Mouse (Mus musculus) heart, embryonic 14.5 days (tissue): ENCODE measurements around the gene Ttll8. TPM values are rescaled to one million over a fixed set of nuclear protein-coding genes. Genes with fewer than 3 reads are reported as not detected.

Source experiments
- ATAC-seq: fragments of 200-750 bp; cut with Nextera tagmentation; 2 replicates; pipeline ENCODE4 v1.8.0; 2017; ENCODE audit warnings: low read depth, moderate TSS enrichment; ENCODE audit not compliant: insufficient number of reproducible peaks, insufficient read depth, low FRiP score
- H3K27ac ChIP-seq, 2 experiments: fragments of 200-500 bp in 1 of 2; fragments of 300-500 bp in 1 of 2; sonication (generic) in 1 of 2; replicated peaks in 1 of 2; 2 replicates each; pipeline ENCODE4 v1.5.1; 2012 to 2014; ENCODE audit warnings: low read depth in 2 of 2, low read length in 2 of 2, control low read depth in 1 of 2, mild to moderate bottlenecking in 1 of 2, mixed read lengths in 1 of 2; ENCODE audit not compliant: control insufficient read depth in 1 of 2, insufficient read depth in 1 of 2
- H3K27me3 ChIP-seq: fragments of 300-500 bp; sonication (generic); 2 replicates; pipeline ENCODE4 v1.6.1; 2014; ENCODE audit warnings: mild to moderate bottlenecking, low read length, control low read depth; ENCODE audit not compliant: control insufficient read depth, insufficient read depth
- H3K36me3 ChIP-seq: fragments of 300-500 bp; sonication (generic); 2 replicates; pipeline ENCODE4 v1.6.1; 2014; ENCODE audit warnings: mild to moderate bottlenecking, control low read depth, low read length, mixed read lengths; ENCODE audit not compliant: control insufficient read depth, insufficient read depth
- H3K4me1 ChIP-seq, 2 experiments: fragments of 200-500 bp in 1 of 2; fragments of 300-500 bp in 1 of 2; sonication (generic) in 1 of 2; 2 replicates each; pipeline ENCODE4 v1.6.1; 2012 to 2014; ENCODE audit warnings: low read length in 2 of 2, control low read depth in 1 of 2, mixed read lengths in 1 of 2; ENCODE audit not compliant: control insufficient read depth in 2 of 2, insufficient read depth in 2 of 2
- H3K4me2 ChIP-seq: fragments of 300-500 bp; sonication (generic); 2 replicates; pipeline ENCODE4 v1.6.1; 2014; ENCODE audit warnings: mild to moderate bottlenecking, low read length
- H3K4me3 ChIP-seq, 2 experiments: fragments of 200-500 bp in 1 of 2; fragments of 300-500 bp in 1 of 2; sonication (generic) in 1 of 2; 2 replicates each; pipeline ENCODE4 v1.5.1; 2012 to 2014; ENCODE audit warnings: low read length in 2 of 2, mild to moderate bottlenecking in 2 of 2, control low read depth in 1 of 2, low read depth in 1 of 2, moderate library complexity in 1 of 2; ENCODE audit not compliant: control insufficient read depth in 1 of 2, insufficient read depth in 1 of 2
- H3K9ac ChIP-seq: fragments of 300-500 bp; sonication (generic); 2 replicates; pipeline ENCODE4 v1.6.1; 2014; ENCODE audit warnings: mild to moderate bottlenecking, low read length
- H3K9me3 ChIP-seq: fragments of 300-500 bp; sonication (generic); 2 replicates; pipeline ENCODE4 v1.6.1; 2016; ENCODE audit warnings: low read length, control low read depth; ENCODE audit not compliant: control insufficient read depth
- WGBS: fragments of 180-500 bp; shearing (Covaris S2); extraction: QIAGEN DNeasy Blood & Tissue Kit; methylation state at CpG from one replicate; pipeline ENCODE4 v1.1.7; 2014; 5-methylcytosine and 5-hydroxymethylcytosine counted together
- polyA plus RNA-seq: library from polyadenylated mRNA; unstranded; fragments of >200 nt; fragmentation: Nextera tagmentation; extraction: Ambion mirVana; gene quantifications from 2 replicates; pipeline ENCODE4 v1.2.1, GENCODE M21; 2014

Gene Ttll8
- polyA plus RNA-seq, 1 experiment from 2014 or later = not detected

DNA sequence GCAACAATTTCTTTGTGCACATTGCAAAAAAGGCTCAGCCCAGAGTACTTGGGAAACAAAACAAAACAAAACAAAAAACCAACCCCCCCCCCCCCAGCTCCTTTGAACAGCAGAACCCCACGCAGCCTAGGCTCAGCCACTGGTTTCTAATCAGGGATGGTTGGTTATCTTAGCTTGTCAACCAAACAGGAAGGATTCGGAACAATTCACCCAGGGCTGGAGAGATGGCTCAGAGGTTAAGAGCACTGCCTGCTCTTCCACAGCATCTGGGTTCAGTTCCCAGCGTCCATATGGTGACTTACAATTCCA is 24.9 kb upstream of the Ttll8 start:
- 44% methylated on average over 3 of the region's 3 CpGs for WGBS
- no peaks in the 10 kb centered on the region for H3K36me3 ChIP-seq
- no peak overlapping the region for H3K4me3 ChIP-seq
- no peak for ATAC-seq
- no peaks in the 10 kb centered on the region for H3K4me1 ChIP-seq
- H3K27me3 ChIP-seq = no peaks in the 10 kb centered on the region
- no peaks in the 10 kb centered on the region for H3K9me3 ChIP-seq
- no peak overlapping the region for H3K9ac ChIP-seq
- H3K27ac ChIP-seq = no peak overlapping the region
- no peak overlapping the region for H3K4me2 ChIP-seq

DNA sequence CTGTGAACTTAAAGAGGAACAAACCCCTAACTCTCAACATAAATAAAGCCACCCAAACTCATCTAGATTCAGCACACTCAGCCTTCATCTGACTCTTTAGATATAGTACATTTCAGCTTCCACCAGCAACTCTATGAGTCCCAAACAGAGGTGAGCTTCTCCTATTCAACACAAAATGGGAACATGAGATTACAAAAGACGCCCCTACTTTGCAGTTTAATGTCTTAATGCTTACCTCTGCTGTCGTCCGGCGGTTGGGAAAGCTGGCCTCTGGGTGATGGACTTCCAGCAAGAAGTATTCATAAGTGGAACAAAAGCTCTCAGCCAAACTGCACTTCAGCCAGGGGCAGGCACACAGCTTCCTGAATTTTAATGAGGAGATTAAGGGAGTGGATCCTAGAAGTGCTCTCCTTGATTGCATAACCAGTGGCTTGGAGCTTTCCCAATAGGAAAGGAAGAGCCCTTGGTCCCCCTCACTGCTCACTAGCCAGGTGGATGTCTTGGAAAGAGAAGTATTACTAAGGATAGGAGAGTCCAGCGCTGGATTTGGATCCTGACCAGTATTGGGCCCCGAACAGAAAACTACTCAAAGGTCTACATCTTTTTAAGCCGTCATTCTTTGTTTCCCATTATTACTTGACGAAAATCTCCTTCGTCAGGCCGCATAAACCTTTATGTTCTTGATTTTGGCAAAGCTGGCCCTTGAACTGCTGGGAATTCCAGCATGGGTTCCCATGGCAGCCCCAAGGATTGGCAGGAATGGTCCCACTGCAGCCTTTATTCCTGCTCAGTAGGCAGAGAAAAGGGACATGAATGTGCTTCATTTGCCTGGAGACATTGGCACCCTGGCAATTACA is 24.3 kb upstream of the Ttll8 start, which contains the start of gene Mlc1:
Gene Mlc1 (minus strand): TSS at position 727 of the 857 bp plus-strand sequence.
- H3K4me1 ChIP-seq = no peaks in the 10 kb centered on the region
- H3K4me3 ChIP-seq = no peak within 1 kb of the TSS
- H3K4me2 ChIP-seq = no peak within 1 kb of the TSS
- H3K27ac ChIP-seq = no peak within 1 kb of the TSS
- H3K36me3 ChIP-seq = no peaks in the 10 kb centered on the region
- H3K9ac ChIP-seq = no peak within 1 kb of the TSS
- H3K27me3 ChIP-seq = no peaks in the 10 kb centered on the region
- WGBS = 72% methylated on average over 10 of the region's 10 CpGs
- no peaks in the 10 kb centered on the region for H3K9me3 ChIP-seq
- ATAC-seq = no peak

DNA sequence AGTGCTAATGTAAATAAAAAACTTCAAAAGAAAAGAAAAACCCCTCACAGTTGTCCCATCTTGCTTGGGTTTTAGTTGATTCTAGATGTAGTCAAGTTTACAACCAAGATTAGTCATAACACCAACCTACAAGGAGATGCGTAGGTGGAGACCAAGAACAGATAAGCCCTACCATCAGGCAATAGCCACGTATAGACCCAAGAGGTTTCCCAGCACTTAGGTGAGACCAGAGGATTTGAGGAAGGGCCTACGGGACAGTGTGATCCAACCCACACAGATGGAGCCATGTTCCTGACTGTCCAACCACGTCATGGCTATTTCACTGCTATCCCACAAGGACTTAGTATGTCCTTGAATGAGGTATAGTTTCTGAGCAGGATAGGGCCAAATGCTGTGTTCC is 18.1 kb upstream of the Ttll8 start:
- no peak overlapping the region for H3K4me3 ChIP-seq
- H3K36me3 ChIP-seq = no peaks in the 10 kb centered on the region
- no peak overlapping the region for H3K9ac ChIP-seq
- H3K27me3 ChIP-seq = no peaks in the 10 kb centered on the region
- 80% methylated on average over 4 of the region's 4 CpGs for WGBS
- H3K9me3 ChIP-seq = no peaks in the 10 kb centered on the region
- no peak overlapping the region for H3K27ac ChIP-seq
- H3K4me2 ChIP-seq = no peak overlapping the region
- no peak for ATAC-seq
- H3K4me1 ChIP-seq = no peaks in the 10 kb centered on the region

DNA sequence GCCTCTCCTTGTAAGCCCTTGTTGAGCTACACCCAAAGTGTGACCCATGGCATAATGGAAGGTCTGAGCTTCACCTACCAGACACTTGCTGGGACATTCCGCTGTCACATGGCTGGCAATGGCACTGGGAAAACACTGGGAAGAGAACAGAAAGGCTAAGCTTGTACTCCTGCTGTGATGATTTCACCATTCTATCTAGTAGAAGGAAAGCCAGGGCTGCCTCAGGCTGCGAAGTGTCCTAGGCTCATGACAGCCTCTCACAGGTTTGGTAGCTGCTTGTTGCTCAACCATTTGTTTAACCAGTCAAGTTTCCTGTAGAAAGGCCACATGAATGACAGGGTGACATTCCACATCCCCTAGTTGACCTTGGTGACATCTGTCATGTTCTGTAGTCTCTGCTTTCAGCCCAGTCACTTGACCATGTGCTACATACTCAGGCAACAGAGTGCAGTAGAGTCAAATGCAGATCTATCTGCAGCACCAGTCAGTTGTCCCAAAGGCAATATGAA is 9.9 kb upstream of the Ttll8 start:
- H3K36me3 ChIP-seq = no peaks in the 10 kb centered on the region
- no peaks in the 10 kb centered on the region for H3K4me1 ChIP-seq
- H3K4me3 ChIP-seq = no peak overlapping the region
- H3K27me3 ChIP-seq = no peaks in the 10 kb centered on the region
- ATAC-seq = no peak
- 87% methylated on average over 2 of the region's 2 CpGs for WGBS
- no peak overlapping the region for H3K27ac ChIP-seq
- no peaks in the 10 kb centered on the region for H3K9me3 ChIP-seq
- no peak overlapping the region for H3K9ac ChIP-seq
- no peak overlapping the region for H3K4me2 ChIP-seq

DNA sequence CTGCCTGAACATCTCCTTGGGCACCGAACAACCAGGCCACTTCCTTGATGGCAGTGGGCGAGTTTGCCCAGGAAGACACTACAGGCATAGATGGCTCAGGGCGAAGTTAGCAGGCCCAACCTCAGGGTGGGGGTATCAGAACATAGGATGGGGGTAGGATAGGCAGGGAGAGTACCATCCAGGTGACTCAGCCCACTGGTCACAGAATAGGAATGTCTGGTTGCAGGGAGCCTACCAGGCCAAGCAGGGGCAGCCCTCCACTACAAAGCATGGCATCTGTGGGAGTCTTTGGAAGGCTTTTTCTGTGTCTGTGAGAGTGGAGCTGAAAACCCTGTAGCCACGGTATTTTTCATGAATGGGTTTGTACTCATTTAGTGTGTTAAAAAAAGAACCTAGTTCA is 3.3 kb upstream of the Ttll8 start:
- H3K4me1 ChIP-seq = 0 out of 4 replicates have a peak, but pooled peaks cover 0 to 6% of the 10 kb centered on the region in 2 experiments
- H3K4me3 ChIP-seq = no peak overlapping the region
- no peak overlapping the region for H3K27ac ChIP-seq
- WGBS = 77% methylated on average over 4 of the region's 4 CpGs
- H3K4me2 ChIP-seq = no peak overlapping the region
- H3K9me3 ChIP-seq = no peaks in the 10 kb centered on the region
- ATAC-seq = no peak
- no peaks in the 10 kb centered on the region for H3K36me3 ChIP-seq
- H3K9ac ChIP-seq = no peak overlapping the region
- H3K27me3 ChIP-seq = peaks cover 38% of the 10 kb centered on the region

DNA sequence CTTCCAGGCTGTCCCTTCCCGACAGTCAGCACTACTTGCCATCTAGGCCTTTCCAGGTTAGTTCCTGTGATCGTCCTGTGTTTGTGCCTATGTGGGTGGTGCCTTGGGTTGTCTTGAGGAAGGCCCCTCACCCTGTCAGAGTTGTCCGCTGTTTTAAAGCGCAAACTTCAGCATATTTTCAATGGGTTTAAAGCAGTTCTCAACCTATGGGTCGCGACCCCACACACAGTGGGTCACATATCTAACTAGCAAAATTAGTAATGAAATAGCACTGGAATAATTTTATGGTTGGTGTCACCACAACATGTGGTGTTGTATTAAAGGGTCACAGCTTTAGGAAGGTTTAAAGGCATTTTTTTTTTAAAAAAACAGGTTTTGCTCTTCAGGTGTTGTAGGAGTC is 1.1 kb upstream of the Ttll8 start:
- Histone ChIP-seq H3K4me3 (no peak overlapping the region), H3K27me3 (peaks cover 38% of the 10 kb centered on the region), H3K4me1 (0 out of 4 replicates have a peak, but pooled peaks cover 0 to 6% of the 10 kb centered on the region in 2 experiments), H3K27ac (no peak overlapping the region), H3K9ac (no peak overlapping the region), H3K4me2 (no peak overlapping the region), H3K9me3 (no peaks in the 10 kb centered on the region), H3K36me3 (no peaks in the 10 kb centered on the region)
- ATAC-seq = no peak
- WGBS = 88% methylated on average over 6 of the region's 6 CpGs

DNA sequence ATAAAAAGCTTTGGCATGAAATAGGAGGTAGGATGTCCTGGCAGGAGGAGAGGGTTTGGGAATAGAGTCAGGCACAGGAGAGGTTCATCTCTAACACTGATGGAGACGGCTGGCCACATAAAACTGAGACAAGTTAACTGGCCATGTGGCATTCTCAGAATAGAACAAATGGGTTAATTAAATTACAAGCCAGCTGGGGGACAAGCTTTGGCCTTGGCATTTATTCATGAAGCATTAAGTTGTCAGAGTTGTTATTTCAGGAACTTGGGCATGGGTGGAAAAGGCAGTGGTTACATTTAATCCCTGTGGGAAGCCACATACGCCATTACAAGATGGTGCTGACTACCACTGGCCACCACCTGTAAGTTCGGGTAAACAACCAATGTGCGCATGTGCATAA is 3.0 kb downstream of the Ttll8 start:
- WGBS = 79% methylated on average over 4 of the region's 4 CpGs
- H3K36me3 ChIP-seq = no peaks in the 10 kb centered on the region
- no peak overlapping the region for H3K4me2 ChIP-seq
- no peaks in the 10 kb centered on the region for H3K9me3 ChIP-seq
- H3K4me1 ChIP-seq = 0 out of 4 replicates have a peak, but pooled peaks cover 0 to 6% of the 10 kb centered on the region in 2 experiments
- no peak for ATAC-seq
- peaks cover 34% of the 10 kb centered on the region for H3K27me3 ChIP-seq
- no peak overlapping the region for H3K27ac ChIP-seq
- no peak overlapping the region for H3K4me3 ChIP-seq
- no peak overlapping the region for H3K9ac ChIP-seq
